10 mouse cellular contexts compared by ENCODE assay signal in genomic region chr11:98753264-98753663, GRCm38 (mm10). TPM values are rescaled to one million over a fixed set of nuclear protein-coding genes. Genes with fewer than 3 reads are reported as not detected.
A peak's percentile ranks its signal among the peaks of the same experiment; 100 is the strongest.
DNase-seq lines count a peak whose midpoint lies in the region; ATAC-seq and TF ChIP-seq lines count a peak whose summit lies in the region.
"Had no signal": no experiment of that assay in that cellular context is flagged by ENCODE, and none has a peak within 500 bp of the region (broad histone marks: within the 10 kb centered on the region; RNA-seq: fewer than 3 reads in every experiment).

No protein-coding gene starts in this region.

- WGBS in heart, embryonic 11.5 days (ENCODE audit: insufficient replicate concordance) = 93% methylated on average over 5 of the region's 5 CpGs
- 90% methylated on average over 5 of the region's 5 CpGs for WGBS in lung, embryonic 14.5 days
- WGBS in hindbrain, embryonic 13.5 days = 85% methylated on average over 5 of the region's 5 CpGs
- WGBS in liver, embryonic 15.5 days (ENCODE audit: insufficient replicate concordance) = 75% methylated on average over 5 of the region's 5 CpGs

- peaks cover 7% of the 10 kb centered on the region for H3K36me3 ChIP-seq in heart, embryonic 11.5 days (ENCODE audit: control insufficient read depth, insufficient read depth, low read length)
- H3K36me3 ChIP-seq in lung, embryonic 14.5 days (ENCODE audit: insufficient read depth) = peaks cover 44% of the 10 kb centered on the region; the same call in 1 of the 2 replicates
- H3K36me3 ChIP-seq in hindbrain, embryonic 13.5 days = peaks cover 47% of the 10 kb centered on the region
- H3K36me3 ChIP-seq in liver, embryonic 15.5 days (replicated peaks) = peaks cover 19% of the 10 kb centered on the region

- H3K9ac ChIP-seq in heart, embryonic 11.5 days (ENCODE audit: low read depth, low read length) = no peak overlapping the region
- no peak overlapping the region for H3K9ac ChIP-seq in lung, embryonic 14.5 days
- H3K9ac ChIP-seq in hindbrain, embryonic 13.5 days = no peak overlapping the region
- no peak overlapping the region for H3K9ac ChIP-seq in liver, embryonic 15.5 days
- H3K9ac ChIP-seq: neural tube, embryonic 15.5 days had no signal

- no peaks in the 10 kb centered on the region for H3K9me3 ChIP-seq in heart, embryonic 11.5 days (replicated peaks; ENCODE audit: control insufficient read depth, low read length)
- H3K9me3 ChIP-seq in lung, embryonic 14.5 days (ENCODE audit: low read depth, low read length) = no peaks in the 10 kb centered on the region
- no peaks in the 10 kb centered on the region for H3K9me3 ChIP-seq in hindbrain, embryonic 13.5 days
- no peaks in the 10 kb centered on the region for H3K9me3 ChIP-seq in liver, embryonic 15.5 days (replicated peaks)
- H3K9me3 ChIP-seq: limb, embryonic 13.5 days; neural tube, embryonic 15.5 days had no signal

- H3K4me2 ChIP-seq in heart, embryonic 11.5 days = no peak overlapping the region
- no peak overlapping the region for H3K4me2 ChIP-seq in lung, embryonic 14.5 days
- H3K4me2 ChIP-seq in hindbrain, embryonic 13.5 days = no peak overlapping the region
- no peak overlapping the region for H3K4me2 ChIP-seq in liver, embryonic 15.5 days
- H3K4me2 ChIP-seq: limb, embryonic 13.5 days; midbrain, embryonic 11.5 days; neural tube, embryonic 15.5 days had no signal

- TF ChIP-seq CTCF in lung, embryonic 14.5 days (IDR thresholded peaks at IDR 0.05; ENCODE audit: low read depth) = no peak

- no peaks in the 10 kb centered on the region for H3K27me3 ChIP-seq in heart, embryonic 11.5 days (ENCODE audit: control insufficient read depth, insufficient read depth, low read length)
- no peaks in the 10 kb centered on the region for H3K27me3 ChIP-seq in lung, embryonic 14.5 days (ENCODE audit: insufficient read depth, low read length)
- H3K27me3 ChIP-seq in hindbrain, embryonic 13.5 days = no peaks in the 10 kb centered on the region
- H3K27me3 ChIP-seq in liver, embryonic 15.5 days = no peaks in the 10 kb centered on the region
- H3K27me3 ChIP-seq: limb, embryonic 13.5 days; neural tube, embryonic 15.5 days had no signal

- H3K27ac ChIP-seq in heart, embryonic 11.5 days (ENCODE audit: low read depth, low read length) = 0 out of 2 replicates have a peak overlapping the region, but pooled peaks have one; percentile 0
- H3K27ac ChIP-seq in lung, embryonic 14.5 days (ENCODE audit: low read depth) = 0 out of 2 replicates have a peak overlapping the region, but pooled peaks have one; percentile 63
- H3K27ac ChIP-seq in hindbrain, embryonic 13.5 days = peak overlapping the region; percentile 99; the same call in 1 of the 2 replicates
- peak overlapping the region; percentile 86 for H3K27ac ChIP-seq in liver, embryonic 15.5 days (replicated peaks)

- no peak for DNase-seq in heart, adult 18-20 months
- DNase-seq in lung, embryonic 14.5 days = no peak
- DNase-seq in lung, postnatal 36 days = no peak
- DNase-seq in right cerebral cortex, adult 2 months (ENCODE audit: low spot score in 2 of 2) = no peak

- H3K4me3 ChIP-seq in heart, embryonic 11.5 days (ENCODE audit: low read depth, low read length) = no peak overlapping the region
- no peak overlapping the region for H3K4me3 ChIP-seq in lung, embryonic 14.5 days (ENCODE audit: low read depth, low read length)
- H3K4me3 ChIP-seq in hindbrain, embryonic 13.5 days = no peak overlapping the region
- no peak overlapping the region for H3K4me3 ChIP-seq in liver, embryonic 15.5 days (replicated peaks)
- H3K4me3 ChIP-seq: limb, embryonic 13.5 days; neural tube, embryonic 15.5 days had no signal

- H3K4me1 ChIP-seq in heart, embryonic 11.5 days (ENCODE audit: control insufficient read depth, insufficient read depth, low read length) = peaks cover 79% of the 10 kb centered on the region
- H3K4me1 ChIP-seq in lung, embryonic 14.5 days (ENCODE audit: insufficient read depth) = peaks cover 50% of the 10 kb centered on the region
- peaks cover 79% of the 10 kb centered on the region for H3K4me1 ChIP-seq in hindbrain, embryonic 13.5 days (replicated peaks)
- peaks cover 91% of the 10 kb centered on the region for H3K4me1 ChIP-seq in liver, embryonic 15.5 days (replicated peaks)

- ATAC-seq in heart, embryonic 11.5 days (replicated peaks; ENCODE audit: insufficient number of reproducible peaks, low FRiP score, low TSS enrichment) = no peak
- ATAC-seq in lung, embryonic 14.5 days (ENCODE audit: insufficient read depth) = no peak
- no peak for ATAC-seq in hindbrain, embryonic 13.5 days (ENCODE audit: low FRiP score)
- no peak for ATAC-seq in liver, embryonic 15.5 days (ENCODE audit: insufficient read depth)

RNA-seq across cellular contexts. Expression of gene Thra, which starts 12.8 kb away (rescaled TPM):
- 32.2 and 35.7 TPM in 2 replicates for polyA plus RNA-seq in heart, embryonic 11.5 days (2014; fragmentation: Nextera tagmentation; extraction: Ambion mirVana)
- 100 to 1,000 TPM in 1 of 2 experiments, 10 to 100 TPM in 1; 99.7 to 103 TPM for total RNA-seq in heart, adult 18-20 months (2021)
- 46.8 and 47.1 TPM in 2 replicates for polyA plus RNA-seq in lung, embryonic 14.5 days (2014; fragmentation: Nextera tagmentation; extraction: Ambion mirVana)
- polyA plus RNA-seq in hindbrain, embryonic 13.5 days (2015; fragmentation: Nextera tagmentation; extraction: Ambion mirVana) = 117 and 122 TPM in 2 replicates
- polyA plus RNA-seq in liver, embryonic 15.5 days (2015; fragmentation: Nextera tagmentation; extraction: Ambion mirVana) = 7.2 and 7.6 TPM in 2 replicates

RNA-seq across cellular contexts. Expression of gene Nr1d1, which starts 21.9 kb away (rescaled TPM):
- polyA plus RNA-seq in heart, embryonic 11.5 days (2014; fragmentation: Nextera tagmentation; extraction: Ambion mirVana) = 5.6 and 6.4 TPM in 2 replicates
- total RNA-seq in heart, adult 18-20 months (2021) = 10 to 100 TPM; 54.2 to 67.6 TPM
- 1.4 and 1.7 TPM in 2 replicates for polyA plus RNA-seq in lung, embryonic 14.5 days (2014; fragmentation: Nextera tagmentation; extraction: Ambion mirVana)
- 1.9 and 2.4 TPM in 2 replicates for polyA plus RNA-seq in hindbrain, embryonic 13.5 days (2015; fragmentation: Nextera tagmentation; extraction: Ambion mirVana)
- 0.63 and 0.85 TPM in 2 replicates for polyA plus RNA-seq in liver, embryonic 15.5 days (2015; fragmentation: Nextera tagmentation; extraction: Ambion mirVana)

RNA-seq across cellular contexts. Expression of gene Med24, which starts 24.0 kb away (rescaled TPM):
- polyA plus RNA-seq in heart, embryonic 11.5 days (2014; fragmentation: Nextera tagmentation; extraction: Ambion mirVana) = 31.6 and 42.1 TPM in 2 replicates
- 10 to 100 TPM; 42.0 to 44.2 TPM for total RNA-seq in heart, adult 18-20 months (2021)
- 53.0 and 53.5 TPM in 2 replicates for polyA plus RNA-seq in lung, embryonic 14.5 days (2014; fragmentation: Nextera tagmentation; extraction: Ambion mirVana)
- 72.4 and 75.2 TPM in 2 replicates for polyA plus RNA-seq in hindbrain, embryonic 13.5 days (2015; fragmentation: Nextera tagmentation; extraction: Ambion mirVana)
- 24.2 and 27.7 TPM in 2 replicates for polyA plus RNA-seq in liver, embryonic 15.5 days (2015; fragmentation: Nextera tagmentation; extraction: Ambion mirVana)

RNA-seq across cellular contexts. Expression of gene Msl1, which starts 42.1 kb away (rescaled TPM):
- polyA plus RNA-seq in heart, embryonic 11.5 days (2014; fragmentation: Nextera tagmentation; extraction: Ambion mirVana) = 15.9 and 17.1 TPM in 2 replicates
- 10 to 100 TPM; 71.7 to 73.3 TPM for total RNA-seq in heart, adult 18-20 months (2021)
- 16.2 and 16.3 TPM in 2 replicates for polyA plus RNA-seq in lung, embryonic 14.5 days (2014; fragmentation: Nextera tagmentation; extraction: Ambion mirVana)
- polyA plus RNA-seq in hindbrain, embryonic 13.5 days (2015; fragmentation: Nextera tagmentation; extraction: Ambion mirVana) = 31.5 and 33.0 TPM in 2 replicates
- 5.2 and 5.8 TPM in 2 replicates for polyA plus RNA-seq in liver, embryonic 15.5 days (2015; fragmentation: Nextera tagmentation; extraction: Ambion mirVana)

RNA-seq across cellular contexts. Expression of gene Casc3, which starts 51.4 kb away (rescaled TPM):
- polyA plus RNA-seq in heart, embryonic 11.5 days (2014; fragmentation: Nextera tagmentation; extraction: Ambion mirVana) = 22.2 and 28.5 TPM in 2 replicates
- 10 to 100 TPM; 17.2 to 19.3 TPM for total RNA-seq in heart, adult 18-20 months (2021)
- polyA plus RNA-seq in lung, embryonic 14.5 days (2014; fragmentation: Nextera tagmentation; extraction: Ambion mirVana) = 41.0 and 42.8 TPM in 2 replicates
- 48.7 and 50.2 TPM in 2 replicates for polyA plus RNA-seq in hindbrain, embryonic 13.5 days (2015; fragmentation: Nextera tagmentation; extraction: Ambion mirVana)
- 14.4 and 16.2 TPM in 2 replicates for polyA plus RNA-seq in liver, embryonic 15.5 days (2015; fragmentation: Nextera tagmentation; extraction: Ambion mirVana)

Comparison
In these comparisons a context has a peak if more than half of its experiments do, and no peak if none do; other contexts are left out.
1. H3K27ac ChIP-seq: peak in every context shown above with its lines; median percentile 99 in hindbrain, embryonic 13.5 days; 86 in liver, embryonic 15.5 days; 63 in lung, embryonic 14.5 days; 0 in heart, embryonic 11.5 days.